Mouse (Mus musculus): ENCODE data around the gene Catsper2. TPM values are rescaled to one million over a fixed set of nuclear protein-coding genes. Genes with fewer than 3 reads are reported as not detected.
A peak's percentile ranks its signal among the peaks of the same experiment; 100 is the strongest.

The Catsper2 gene
- polyA plus RNA-seq, 1 experiment from 2014 or later: 3.0 TPM

DNA sequence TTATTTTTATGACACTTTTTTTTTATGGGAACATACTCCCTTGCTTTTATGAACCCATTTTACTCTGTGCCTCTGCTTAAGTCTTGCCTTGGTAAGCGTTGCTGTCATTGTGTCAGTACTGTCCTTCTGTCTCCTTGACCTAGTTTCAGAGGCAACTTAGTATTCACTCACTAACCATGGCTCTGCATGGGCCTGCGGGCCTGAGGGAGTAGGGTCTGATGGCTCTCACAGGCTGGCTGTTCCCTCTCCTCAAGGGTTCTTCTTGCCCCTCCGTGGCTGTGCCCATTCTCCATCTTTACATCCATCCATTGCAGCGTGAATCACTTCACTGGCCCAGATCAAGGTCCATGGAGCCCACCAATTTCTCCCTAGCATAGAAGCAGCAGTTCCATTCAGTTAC is 32.9 kb upstream of the Catsper2 start:
- Histone ChIP-seq H3K4me3 (no peak overlapping the region), H3K36me3 (peaks cover 7% of the 10 kb centered on the region), H3K4me1 (replicated peaks) (peaks cover 46% of the 10 kb centered on the region), H3K27ac (no peak overlapping the region), H3K27me3 (ENCODE audit: insufficient read depth, poor library complexity, severe bottlenecking) (peaks cover 20% of the 10 kb centered on the region), H3K9me3 (no peaks in the 10 kb centered on the region)
- WGBS: 79% methylated on average over 4 of the region's 4 CpGs
- DNase-seq (ENCODE audit: low spot score): no peak

- Histone ChIP-seq H3K36me3 (no peaks in the 10 kb centered on the region), H3K4me3 (no peak overlapping the region), H3K4me1 (replicated peaks) (peaks cover 33% of the 10 kb centered on the region), H3K9me3 (no peaks in the 10 kb centered on the region), H3K27ac (no peak overlapping the region), H3K27me3 (ENCODE audit: insufficient read depth, poor library complexity, severe bottlenecking) (peaks cover 30% of the 10 kb centered on the region)
- DNase-seq (ENCODE audit: low spot score): no peak
- WGBS: 84% methylated on average over 3 of the region's 3 CpGs
Observed at GRCm38 (mm10) chr2:121445117-121445516, 31.5 kb upstream of the Catsper2 start.

DNA sequence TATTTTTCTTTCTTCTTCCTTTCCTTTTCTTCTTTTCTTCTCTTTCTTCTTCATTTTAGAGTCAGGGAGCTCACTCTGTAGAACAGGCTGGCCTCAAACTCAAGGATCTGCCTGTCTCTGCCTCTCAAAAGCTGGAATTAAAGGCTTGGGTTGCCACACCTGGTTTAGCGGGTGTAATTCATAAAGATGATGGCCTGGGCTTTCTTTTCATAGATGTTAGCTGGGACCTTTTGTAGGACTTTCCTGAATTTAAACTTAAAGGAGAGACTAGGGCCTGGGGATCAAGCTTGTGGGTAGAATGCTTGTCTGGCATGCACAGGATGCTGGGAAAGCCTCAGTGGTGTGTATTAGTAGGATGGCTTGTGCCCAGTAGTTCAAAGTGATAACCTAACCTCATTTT is 30.6 kb upstream of the Catsper2 start, which contains the start of gene Ell3:
TSS of gene Ell3 (minus strand) at position 101 of the 400 bp plus-strand sequence.
- Histone ChIP-seq H3K4me1 (replicated peaks) (peaks cover 28% of the 10 kb centered on the region), H3K4me3 (peak within 1 kb of the TSS; percentile 51), H3K27ac (no peak within 1 kb of the TSS), H3K27me3 (ENCODE audit: insufficient read depth, poor library complexity, severe bottlenecking) (peaks cover 35% of the 10 kb centered on the region), H3K36me3 (peaks cover 8% of the 10 kb centered on the region), H3K9me3 (no peaks in the 10 kb centered on the region)
- WGBS: 86% methylated on average over 1 of the region's 1 CpGs
- DNase-seq (ENCODE audit: low spot score): no peak

DNA sequence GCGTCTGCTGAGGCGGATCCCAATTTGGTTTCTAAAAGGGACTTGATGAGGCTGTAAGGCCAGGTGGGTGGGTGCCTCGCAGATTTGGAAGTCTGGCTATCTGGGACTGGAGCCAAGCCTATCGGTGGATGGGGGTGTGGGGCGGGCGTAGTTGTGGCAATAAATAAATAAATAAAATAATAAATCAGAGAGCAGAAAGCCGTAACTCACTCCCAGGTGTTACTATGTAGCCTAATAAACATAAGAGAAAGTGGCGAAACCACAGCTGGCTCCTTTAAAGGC is 29.4 kb upstream of the Catsper2 start:
- 22% methylated on average over 8 of the region's 8 CpGs for WGBS
- Histone ChIP-seq H3K27ac (no peak overlapping the region), H3K9me3 (no peaks in the 10 kb centered on the region), H3K4me3 (peak overlapping the region; percentile 51), H3K4me1 (replicated peaks) (peaks cover 21% of the 10 kb centered on the region), H3K27me3 (ENCODE audit: insufficient read depth, poor library complexity, severe bottlenecking) (peaks cover 35% of the 10 kb centered on the region), H3K36me3 (peaks cover 20% of the 10 kb centered on the region)
- no peak for DNase-seq (ENCODE audit: low spot score)

GRCm38 (mm10) chr2:121442259-121443067 is 28.9 kb upstream of the Catsper2 start:
- DNase-seq (ENCODE audit: low spot score): peak; percentile 53
- peaks cover 18% of the 10 kb centered on the region for H3K4me1 ChIP-seq (replicated peaks)
- peaks cover 35% of the 10 kb centered on the region for H3K27me3 ChIP-seq (ENCODE audit: insufficient read depth, poor library complexity, severe bottlenecking)
- 2% methylated on average over 30 of the region's 30 CpGs for WGBS
- peak overlapping the region; percentile 62 for H3K27ac ChIP-seq
- no peaks in the 10 kb centered on the region for H3K9me3 ChIP-seq
- peak overlapping the region; percentile 51 for H3K4me3 ChIP-seq
- H3K36me3 ChIP-seq: peaks cover 25% of the 10 kb centered on the region

- H3K4me1 ChIP-seq (replicated peaks): peaks cover 18% of the 10 kb centered on the region
- peak overlapping the region; percentile 51 for H3K4me3 ChIP-seq
- H3K27ac ChIP-seq: peak overlapping the region; percentile 62
- WGBS: 8% methylated on average over 11 of the region's 11 CpGs
- H3K9me3 ChIP-seq: no peaks in the 10 kb centered on the region
- no peak for DNase-seq (ENCODE audit: low spot score)
- peaks cover 32% of the 10 kb centered on the region for H3K36me3 ChIP-seq
- peaks cover 35% of the 10 kb centered on the region for H3K27me3 ChIP-seq (ENCODE audit: insufficient read depth, poor library complexity, severe bottlenecking)
Observed at GRCm38 (mm10) chr2:121441800-121442199, 28.2 kb upstream of the Catsper2 start.

DNA sequence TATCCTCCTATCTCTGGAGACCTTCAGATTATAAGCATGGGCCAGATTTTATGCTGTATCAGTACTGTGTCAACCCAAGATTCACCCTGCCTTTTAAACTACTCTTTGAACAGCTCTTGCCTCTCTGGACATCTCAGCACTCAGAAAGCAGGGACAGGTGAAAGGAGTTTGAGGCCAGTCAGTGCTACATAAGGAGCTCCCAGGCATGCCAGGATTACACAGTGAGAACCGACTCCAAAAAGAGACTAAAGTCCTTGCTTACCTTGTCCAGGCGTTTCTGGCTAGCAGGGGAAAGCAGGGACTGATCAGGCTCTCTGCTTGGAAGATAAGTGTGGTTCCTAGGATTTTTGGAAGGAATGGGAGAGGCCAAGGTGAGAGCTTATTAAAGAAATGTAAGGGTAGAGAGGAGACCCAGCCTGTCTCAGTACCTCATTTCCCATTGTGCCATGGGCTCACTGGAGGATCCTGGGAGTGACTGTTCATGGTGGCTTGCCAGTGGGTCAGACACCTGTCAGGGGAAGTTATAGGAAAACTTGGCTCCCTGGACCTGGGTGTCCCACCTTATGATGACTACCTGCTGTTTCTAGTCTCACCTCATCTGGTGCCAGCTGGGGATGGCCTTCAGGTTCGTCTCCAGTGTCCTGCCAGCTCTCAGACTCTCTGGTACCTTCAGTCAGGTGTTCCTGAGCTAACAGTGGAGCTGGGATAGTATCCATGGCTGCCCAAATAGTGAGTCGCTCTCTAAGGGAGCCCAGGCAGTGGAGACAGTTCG is 27.4 kb upstream of the Catsper2 start:
- Histone ChIP-seq H3K36me3 (peaks cover 38% of the 10 kb centered on the region), H3K4me3 (no peak overlapping the region), H3K4me1 (replicated peaks) (peaks cover 18% of the 10 kb centered on the region), H3K9me3 (no peaks in the 10 kb centered on the region), H3K27ac (no peak overlapping the region), H3K27me3 (ENCODE audit: insufficient read depth, poor library complexity, severe bottlenecking) (peaks cover 35% of the 10 kb centered on the region)
- no peak for DNase-seq (ENCODE audit: low spot score)
- 59% methylated on average over 5 of the region's 5 CpGs for WGBS

DNA sequence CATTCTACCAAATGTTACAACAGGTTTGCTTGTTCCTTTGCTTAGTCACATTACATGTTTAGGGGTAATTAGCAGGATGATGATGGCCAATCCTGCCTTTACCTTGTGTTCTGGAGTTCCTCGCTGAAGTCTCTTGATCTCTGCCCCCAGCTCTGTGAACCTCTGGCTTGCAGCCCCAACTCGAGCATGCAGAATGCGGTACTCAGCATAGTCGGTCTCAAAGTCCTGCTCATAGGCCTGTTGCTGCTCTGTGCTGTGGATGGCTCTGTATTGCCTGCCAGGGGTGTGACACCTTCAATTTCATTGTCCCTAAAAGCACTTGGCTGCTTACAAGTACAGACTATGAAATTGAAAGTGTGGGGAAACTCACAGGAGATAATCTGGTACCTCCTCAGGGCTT is 26.2 kb upstream of the Catsper2 start:
- Histone ChIP-seq H3K9me3 (no peaks in the 10 kb centered on the region), H3K27ac (no peak overlapping the region), H3K36me3 (peaks cover 51% of the 10 kb centered on the region), H3K4me1 (replicated peaks) (peaks cover 18% of the 10 kb centered on the region), H3K4me3 (no peak overlapping the region), H3K27me3 (ENCODE audit: insufficient read depth, poor library complexity, severe bottlenecking) (peaks cover 35% of the 10 kb centered on the region)
- no peak for DNase-seq (ENCODE audit: low spot score)
- 81% methylated on average over 4 of the region's 4 CpGs for WGBS

- DNase-seq (ENCODE audit: low spot score): no peak
- Histone ChIP-seq H3K27me3 (ENCODE audit: insufficient read depth, poor library complexity, severe bottlenecking) (0 out of 2 replicates have a peak, but pooled peaks cover 5% of the 10 kb centered on the region), H3K9me3 (no peaks in the 10 kb centered on the region), H3K36me3 (peaks cover 99% of the 10 kb centered on the region), H3K4me3 (no peak overlapping the region), H3K4me1 (replicated peaks) (no peaks in the 10 kb centered on the region), H3K27ac (no peak overlapping the region)
- WGBS: 98% methylated on average over 1 of the region's 1 CpGs
Observed at GRCm38 (mm10) chr2:121434854-121435253, 21.3 kb upstream of the Catsper2 start.

- H3K36me3 ChIP-seq: peaks cover 100% of the 10 kb centered on the region
- H3K4me3 ChIP-seq: no peak overlapping the region
- no peaks in the 10 kb centered on the region for H3K4me1 ChIP-seq (replicated peaks)
- WGBS: 91% methylated on average over 2 of the region's 2 CpGs
- no peak overlapping the region for H3K27ac ChIP-seq
- no peaks in the 10 kb centered on the region for H3K9me3 ChIP-seq
- no peaks in the 10 kb centered on the region for H3K27me3 ChIP-seq (ENCODE audit: insufficient read depth, poor library complexity, severe bottlenecking)
- DNase-seq (ENCODE audit: low spot score): no peak
Observed at GRCm38 (mm10) chr2:121425890-121426289, 12.3 kb upstream of the Catsper2 start.

DNA sequence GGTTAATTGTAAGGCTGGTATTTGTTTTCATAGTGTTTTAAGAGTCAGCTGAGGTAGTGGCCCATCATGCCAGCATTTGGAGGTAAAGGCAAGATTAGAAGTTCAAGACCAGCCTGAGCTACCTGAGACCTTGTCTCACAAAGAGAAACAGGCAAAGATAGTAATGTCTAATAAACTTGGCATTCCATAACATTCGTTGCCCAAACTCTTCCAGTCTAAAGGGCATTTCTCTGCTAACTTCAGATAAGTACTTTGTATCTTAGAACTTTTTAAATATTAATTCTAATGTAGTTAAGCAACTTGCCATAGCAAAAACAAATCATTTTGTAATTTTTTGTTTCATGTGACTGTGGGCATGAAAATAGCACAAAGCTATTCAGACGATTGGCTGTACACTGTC is 9.6 kb upstream of the Catsper2 start:
- H3K27me3 ChIP-seq (ENCODE audit: insufficient read depth, poor library complexity, severe bottlenecking): no peaks in the 10 kb centered on the region
- H3K27ac ChIP-seq: no peak overlapping the region
- H3K4me1 ChIP-seq (replicated peaks): no peaks in the 10 kb centered on the region
- WGBS: 92% methylated on average over 2 of the region's 2 CpGs
- no peak overlapping the region for H3K4me3 ChIP-seq
- peaks cover 97% of the 10 kb centered on the region for H3K36me3 ChIP-seq
- no peak for DNase-seq (ENCODE audit: low spot score)
- no peaks in the 10 kb centered on the region for H3K9me3 ChIP-seq

- no peak for DNase-seq (ENCODE audit: low spot score)
- no peaks in the 10 kb centered on the region for H3K9me3 ChIP-seq
- H3K27me3 ChIP-seq (ENCODE audit: insufficient read depth, poor library complexity, severe bottlenecking): no peaks in the 10 kb centered on the region
- peaks cover 77% of the 10 kb centered on the region for H3K36me3 ChIP-seq
- H3K4me1 ChIP-seq (replicated peaks): peaks cover 21% of the 10 kb centered on the region
- no peak overlapping the region for H3K4me3 ChIP-seq
- H3K27ac ChIP-seq: no peak overlapping the region
- 93% methylated on average over 3 of the region's 3 CpGs for WGBS
Observed at GRCm38 (mm10) chr2:121418476-121418875, 4.9 kb upstream of the Catsper2 start.

DNA sequence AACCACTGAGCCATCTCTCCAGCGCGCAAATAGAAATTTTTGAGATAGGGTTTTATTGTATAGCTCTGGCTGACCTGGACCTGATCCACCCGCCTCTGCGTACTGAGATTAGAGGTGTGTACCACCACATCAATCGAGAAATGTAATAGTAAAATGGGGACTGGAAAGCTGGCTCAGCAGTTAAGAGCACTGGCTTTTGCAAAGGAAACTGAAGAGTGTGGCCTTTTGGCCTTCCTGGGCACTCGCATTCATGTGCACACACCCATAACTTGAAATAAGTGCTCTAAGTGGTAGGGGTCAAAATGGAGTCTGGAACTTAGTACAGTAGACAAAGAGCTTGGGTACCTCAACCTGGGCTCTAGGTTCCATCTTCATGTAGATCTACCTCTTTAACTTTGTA is 2.8 kb upstream of the Catsper2 start:
- H3K27me3 ChIP-seq (ENCODE audit: insufficient read depth, poor library complexity, severe bottlenecking): no peaks in the 10 kb centered on the region
- 0 out of 2 replicates have a peak overlapping the region, but pooled peaks have one; percentile 77 for H3K4me3 ChIP-seq
- peaks cover 29% of the 10 kb centered on the region for H3K4me1 ChIP-seq (replicated peaks)
- WGBS: 94% methylated on average over 6 of the region's 6 CpGs
- no peaks in the 10 kb centered on the region for H3K9me3 ChIP-seq
- no peak overlapping the region for H3K27ac ChIP-seq
- DNase-seq (ENCODE audit: low spot score): no peak
- H3K36me3 ChIP-seq: peaks cover 55% of the 10 kb centered on the region
